Mouse (Mus musculus): Measurements from ENCODE around the gene Sytl5. TPM values are rescaled to one million over a fixed set of nuclear protein-coding genes. Genes with fewer than 3 reads are reported as not detected.

Gene Sytl5
- 0.20 TPM in 1 of 2 replicates, not detected in the other for polyA plus RNA-seq (2014; fragmentation: Nextera tagmentation; extraction: Ambion mirVana)

- WGBS (ENCODE audit: insufficient replicate concordance), result 47% methylated on average over 2 of the region's 2 CpGs
- H3K4me1 ChIP-seq (ENCODE audit: control insufficient read depth, insufficient read depth, low read length), result no peaks in the 10 kb centered on the region
These were observed at the start of gene Sytl5 for GRCm38 (mm10) chrX:9885322-9885721. TSS of gene Sytl5 (plus strand) at chrX:9885622.

GRCm38 (mm10) chrX:9846628-9847027, 38.8 kb upstream of the Sytl5 start, which contains the start of gene Hypm:
TSS of gene Hypm (plus strand) at chrX:9846928.
- no peak for ATAC-seq (replicated peaks; ENCODE audit: insufficient number of reproducible peaks, low FRiP score, low TSS enrichment)
- Histone ChIP-seq H3K9me3 (replicated peaks; ENCODE audit: control insufficient read depth, low read length) (no peaks in the 10 kb centered on the region), H3K9ac (ENCODE audit: low read depth, low read length) (no peak within 1 kb of the TSS), H3K4me3 (ENCODE audit: low read depth, low read length) (no peak within 1 kb of the TSS), H3K4me1 (ENCODE audit: control insufficient read depth, insufficient read depth, low read length) (no peaks in the 10 kb centered on the region), H3K4me2 (no peak within 1 kb of the TSS), H3K36me3 (ENCODE audit: control insufficient read depth, insufficient read depth, low read length) (no peaks in the 10 kb centered on the region), H3K27ac (ENCODE audit: low read depth, low read length) (no peak within 1 kb of the TSS), H3K27me3 (ENCODE audit: control insufficient read depth, insufficient read depth, low read length) (no peaks in the 10 kb centered on the region)
- 66% methylated on average over 3 of the region's 3 CpGs for WGBS (ENCODE audit: insufficient replicate concordance)

More at GRCm38 (mm10) chrX:9885322-9885721, at the start of gene Sytl5:
- H3K27ac ChIP-seq (ENCODE audit: low read depth, low read length), result no peak within 1 kb of the TSS
- H3K4me3 ChIP-seq (ENCODE audit: low read depth, low read length), result no peak within 1 kb of the TSS
- ATAC-seq (replicated peaks; ENCODE audit: insufficient number of reproducible peaks, low FRiP score, low TSS enrichment), result no peak
- no peak within 1 kb of the TSS for H3K4me2 ChIP-seq
- H3K9me3 ChIP-seq (replicated peaks; ENCODE audit: control insufficient read depth, low read length), result no peaks in the 10 kb centered on the region
- H3K36me3 ChIP-seq (ENCODE audit: control insufficient read depth, insufficient read depth, low read length), result no peaks in the 10 kb centered on the region
- no peak within 1 kb of the TSS for H3K9ac ChIP-seq (ENCODE audit: low read depth, low read length)
- no peaks in the 10 kb centered on the region for H3K27me3 ChIP-seq (ENCODE audit: control insufficient read depth, insufficient read depth, low read length)

- H3K4me3 ChIP-seq (ENCODE audit: low read depth, low read length), result no peak within 1 kb of the TSS
- H3K4me2 ChIP-seq, result no peak within 1 kb of the TSS
- no peak for ATAC-seq (replicated peaks; ENCODE audit: insufficient number of reproducible peaks, low FRiP score, low TSS enrichment)
- H3K36me3 ChIP-seq (ENCODE audit: control insufficient read depth, insufficient read depth, low read length), result no peaks in the 10 kb centered on the region
- no peaks in the 10 kb centered on the region for H3K4me1 ChIP-seq (ENCODE audit: control insufficient read depth, insufficient read depth, low read length)
- no peak within 1 kb of the TSS for H3K27ac ChIP-seq (ENCODE audit: low read depth, low read length)
- H3K9me3 ChIP-seq (replicated peaks; ENCODE audit: control insufficient read depth, low read length), result no peaks in the 10 kb centered on the region
- H3K27me3 ChIP-seq (ENCODE audit: control insufficient read depth, insufficient read depth, low read length), result no peaks in the 10 kb centered on the region
- no peak within 1 kb of the TSS for H3K9ac ChIP-seq (ENCODE audit: low read depth, low read length)
- WGBS (ENCODE audit: insufficient replicate concordance), result 61% methylated on average over 1 of the region's 1 CpGs
These were observed 36.0 kb upstream of the Sytl5 start, which contains the start of gene H2al3 for GRCm38 (mm10) chrX:9849403-9849802. TSS of gene H2al3 (plus strand) at chrX:9849703.

GRCm38 (mm10) chrX:9861859-9862258, 23.6 kb upstream of the Sytl5 start:
- 80% methylated on average over 2 of the region's 2 CpGs for whole genome bisulfite sequencing (ENCODE audit: insufficient replicate concordance)
- Histone ChIP-seq H3K9me3 (replicated peaks; ENCODE audit: control insufficient read depth, low read length) (no peaks in the 10 kb centered on the region), H3K4me1 (ENCODE audit: control insufficient read depth, insufficient read depth, low read length) (no peaks in the 10 kb centered on the region), H3K9ac (ENCODE audit: low read depth, low read length) (no peak overlapping the region), H3K4me2 (no peak overlapping the region), H3K27ac (ENCODE audit: low read depth, low read length) (no peak overlapping the region), H3K27me3 (ENCODE audit: control insufficient read depth, insufficient read depth, low read length) (no peaks in the 10 kb centered on the region), H3K36me3 (ENCODE audit: control insufficient read depth, insufficient read depth, low read length) (no peaks in the 10 kb centered on the region), H3K4me3 (ENCODE audit: low read depth, low read length) (no peak overlapping the region)
- ATAC-seq (replicated peaks; ENCODE audit: insufficient number of reproducible peaks, low FRiP score, low TSS enrichment), result no peak

GRCm38 (mm10) chrX:9875519-9875918, 9.9 kb upstream of the Sytl5 start:
- H3K36me3 ChIP-seq (ENCODE audit: control insufficient read depth, insufficient read depth, low read length), result no peaks in the 10 kb centered on the region
- H3K4me2 ChIP-seq, result no peak overlapping the region
- WGBS (ENCODE audit: insufficient replicate concordance), result 91% methylated on average over 2 of the region's 2 CpGs
- H3K4me1 ChIP-seq (ENCODE audit: control insufficient read depth, insufficient read depth, low read length), result no peaks in the 10 kb centered on the region
- no peak overlapping the region for H3K4me3 ChIP-seq (ENCODE audit: low read depth, low read length)
- no peaks in the 10 kb centered on the region for H3K27me3 ChIP-seq (ENCODE audit: control insufficient read depth, insufficient read depth, low read length)
- no peak overlapping the region for H3K27ac ChIP-seq (ENCODE audit: low read depth, low read length)
- ATAC-seq (replicated peaks; ENCODE audit: insufficient number of reproducible peaks, low FRiP score, low TSS enrichment), result no peak
- H3K9ac ChIP-seq (ENCODE audit: low read depth, low read length), result no peak overlapping the region
- H3K9me3 ChIP-seq (replicated peaks; ENCODE audit: control insufficient read depth, low read length), result no peaks in the 10 kb centered on the region

GRCm38 (mm10) chrX:9909572-9909971, 24.1 kb downstream of the Sytl5 start:
- 58% methylated on average over 2 of the region's 2 CpGs for WGBS (ENCODE audit: insufficient replicate concordance)
- Histone ChIP-seq H3K27ac (ENCODE audit: low read depth, low read length) (no peak overlapping the region), H3K9ac (ENCODE audit: low read depth, low read length) (no peak overlapping the region), H3K9me3 (replicated peaks; ENCODE audit: control insufficient read depth, low read length) (no peaks in the 10 kb centered on the region), H3K4me2 (no peak overlapping the region), H3K4me3 (ENCODE audit: low read depth, low read length) (no peak overlapping the region), H3K4me1 (ENCODE audit: control insufficient read depth, insufficient read depth, low read length) (no peaks in the 10 kb centered on the region), H3K36me3 (ENCODE audit: control insufficient read depth, insufficient read depth, low read length) (no peaks in the 10 kb centered on the region), H3K27me3 (ENCODE audit: control insufficient read depth, insufficient read depth, low read length) (no peaks in the 10 kb centered on the region)
- no peak for ATAC-seq (replicated peaks; ENCODE audit: insufficient number of reproducible peaks, low FRiP score, low TSS enrichment)

- H3K4me2 ChIP-seq, result no peak overlapping the region
- no peaks in the 10 kb centered on the region for H3K9me3 ChIP-seq (replicated peaks; ENCODE audit: control insufficient read depth, low read length)
- H3K27me3 ChIP-seq (ENCODE audit: control insufficient read depth, insufficient read depth, low read length), result no peaks in the 10 kb centered on the region
- H3K4me3 ChIP-seq (ENCODE audit: low read depth, low read length), result no peak overlapping the region
- no peaks in the 10 kb centered on the region for H3K36me3 ChIP-seq (ENCODE audit: control insufficient read depth, insufficient read depth, low read length)
- H3K9ac ChIP-seq (ENCODE audit: low read depth, low read length), result no peak overlapping the region
- H3K27ac ChIP-seq (ENCODE audit: low read depth, low read length), result no peak overlapping the region
- ATAC-seq (replicated peaks; ENCODE audit: insufficient number of reproducible peaks, low FRiP score, low TSS enrichment), result no peak
- no peaks in the 10 kb centered on the region for H3K4me1 ChIP-seq (ENCODE audit: control insufficient read depth, insufficient read depth, low read length)
These were observed 48.4 kb downstream of the Sytl5 start for GRCm38 (mm10) chrX:9933839-9934238.

GRCm38 (mm10) chrX:9984094-9984669, 98.8 kb downstream of the Sytl5 start:
- H3K36me3 ChIP-seq (ENCODE audit: control insufficient read depth, insufficient read depth, low read length), result no peaks in the 10 kb centered on the region
- no peak for ATAC-seq (replicated peaks; ENCODE audit: insufficient number of reproducible peaks, low FRiP score, low TSS enrichment)
- H3K4me1 ChIP-seq (ENCODE audit: control insufficient read depth, insufficient read depth, low read length), result no peaks in the 10 kb centered on the region
- no peaks in the 10 kb centered on the region for H3K27me3 ChIP-seq (ENCODE audit: control insufficient read depth, insufficient read depth, low read length)
- H3K9me3 ChIP-seq (replicated peaks; ENCODE audit: control insufficient read depth, low read length), result no peaks in the 10 kb centered on the region
- no peak overlapping the region for H3K27ac ChIP-seq (ENCODE audit: low read depth, low read length)
- H3K9ac ChIP-seq (ENCODE audit: low read depth, low read length), result no peak overlapping the region
- H3K4me3 ChIP-seq (ENCODE audit: low read depth, low read length), result no peak overlapping the region
- no peak overlapping the region for H3K4me2 ChIP-seq

- no peak overlapping the region for H3K27ac ChIP-seq (ENCODE audit: low read depth, low read length)
- ATAC-seq (replicated peaks; ENCODE audit: insufficient number of reproducible peaks, low FRiP score, low TSS enrichment), result no peak
- H3K4me2 ChIP-seq, result no peak overlapping the region
- H3K4me1 ChIP-seq (ENCODE audit: control insufficient read depth, insufficient read depth, low read length), result no peaks in the 10 kb centered on the region
- H3K9ac ChIP-seq (ENCODE audit: low read depth, low read length), result no peak overlapping the region
- no peaks in the 10 kb centered on the region for H3K27me3 ChIP-seq (ENCODE audit: control insufficient read depth, insufficient read depth, low read length)
- no peak overlapping the region for H3K4me3 ChIP-seq (ENCODE audit: low read depth, low read length)
- H3K9me3 ChIP-seq (replicated peaks; ENCODE audit: control insufficient read depth, low read length), result no peaks in the 10 kb centered on the region
- H3K36me3 ChIP-seq (ENCODE audit: control insufficient read depth, insufficient read depth, low read length), result no peaks in the 10 kb centered on the region
- WGBS (ENCODE audit: insufficient replicate concordance), result 63% methylated on average over 1 of the region's 1 CpGs
These were observed 115.3 kb downstream of the Sytl5 start for GRCm38 (mm10) chrX:10000718-10001117.
